Mouse (Mus musculus) lung, postnatal 0 days (tissue): ENCODE data around the gene 2010111I01Rik.

Experiments
- CTCF ChIP-seq: IDR thresholded peaks from 2 replicates; pipeline ENCODE4 v1.5.1; 2016; ENCODE audit warnings: antibody characterized with exemption, mild to moderate bottlenecking
- EP300 ChIP-seq: IDR thresholded peaks from 2 replicates; pipeline ENCODE4 v1.6.1; 2016; ENCODE audit warnings: antibody characterized with exemption, mild to moderate bottlenecking, control low read depth

DNA sequence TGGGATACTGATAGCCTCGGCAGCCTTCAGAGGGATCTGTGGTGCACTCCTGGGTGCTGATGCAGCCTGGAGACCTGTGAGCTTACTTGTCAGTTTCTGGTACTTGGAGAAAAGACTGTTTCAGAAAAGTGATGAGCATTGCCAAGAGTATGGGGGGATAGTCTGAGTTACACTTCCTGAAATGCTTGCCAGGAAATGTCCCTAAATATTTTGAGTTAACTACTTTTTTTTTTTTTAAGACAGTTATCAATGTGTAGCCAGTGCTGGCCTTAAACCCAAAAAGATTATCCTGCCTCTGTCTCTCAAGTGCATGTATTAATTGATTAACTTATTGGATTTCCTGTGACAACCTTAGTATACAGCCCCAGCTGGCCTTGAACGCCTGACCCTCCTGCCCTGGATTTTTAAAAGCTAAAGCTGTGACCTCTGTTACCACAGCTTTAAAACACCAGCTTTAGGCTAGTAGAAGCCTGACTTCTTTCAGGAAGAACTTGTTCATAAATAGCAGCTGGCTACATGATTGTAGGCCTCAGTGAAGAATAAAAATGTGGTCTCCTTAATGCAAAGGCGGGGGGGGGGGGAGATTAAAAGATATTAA lies 150.6 kb downstream of the 2010111I01Rik start:
- no peak for TF ChIP-seq CTCF
- no peak for TF ChIP-seq EP300
